Mouse (Mus musculus): ENCODE measurements around the gene Tmem45a.

Tmem45a gene

GRCm38 (mm10) chr16:56795481-56796139 lies 90.4 kb downstream of the Tmem45a start, which contains the start of gene Adgrg7:
Gene Adgrg7, minus strand, starts transcription at chr16:56795855.
- DNase-seq (ENCODE audit: low spot score), result no peak

- no peak for DNase-seq (ENCODE audit: low spot score)
These were observed 91.4 kb downstream of the Tmem45a start for GRCm38 (mm10) chr16:56794383-56795144.

- no peak for DNase-seq (ENCODE audit: low spot score)
These were observed 92.2 kb downstream of the Tmem45a start for GRCm38 (mm10) chr16:56793778-56794177.

GRCm38 (mm10) chr16:56785943-56786342 lies 100.0 kb downstream of the Tmem45a start:
- no peak for DNase-seq (ENCODE audit: low spot score)

- no peak for DNase-seq (ENCODE audit: low spot score)
These were observed 114.5 kb downstream of the Tmem45a start for GRCm38 (mm10) chr16:56771163-56772105.

Measured in spleen, adult 12 weeks (tissue).